Mouse (Mus musculus): Measurements from ENCODE around the gene Cd69.

DNA sequence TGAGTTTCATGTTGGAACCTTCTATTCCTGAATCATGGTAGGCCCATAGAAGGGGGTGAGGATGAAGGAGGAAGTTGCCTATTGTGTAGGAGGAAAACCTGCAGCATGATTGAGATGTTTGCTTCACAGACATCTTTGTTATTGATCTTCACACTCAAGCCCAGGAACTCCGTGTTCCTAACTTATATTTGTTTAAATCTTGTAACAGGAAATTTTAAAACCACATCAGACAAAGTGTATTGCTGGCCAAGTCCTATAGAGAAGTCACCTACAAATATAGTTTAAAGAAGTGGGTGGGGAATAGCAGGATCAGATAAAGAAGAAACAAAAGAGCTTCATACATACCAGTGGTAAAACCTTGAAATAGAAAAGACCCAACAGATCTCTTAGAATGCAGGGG, 28.9 kb upstream of the Cd69 start:
- no peak for TF ChIP-seq CTCF (IDR thresholded peaks at IDR 0.05; ENCODE audit: low read depth, low read length)
- TF ChIP-seq POLR2A (IDR thresholded peaks at IDR 0.05; ENCODE audit: borderline replicate concordance, low read depth, low read length): no peak
